Mouse (Mus musculus) heart, postnatal 0 days (tissue): Measurements from ENCODE around the gene Hpcal4.

Experiments used
- CTCF ChIP-seq: IDR thresholded peaks from 2 replicates; pipeline ENCODE4 v1.5.1; 2016; ENCODE audit warnings: antibody characterized with exemption, control low read depth, low read depth
- EP300 ChIP-seq: IDR thresholded peaks from 2 replicates; pipeline ENCODE4 v1.6.1; 2016; ENCODE audit warnings: antibody characterized with exemption, low read depth

GRCm38 (mm10) chr4:123196695-123197094, 13.7 kb downstream of the Hpcal4 start:
- no peak for TF ChIP-seq CTCF
- no peak for TF ChIP-seq EP300
